Mouse (Mus musculus) liver, embryonic 13.5 days (tissue): ENCODE data around the gene Rcor1. TPM values are rescaled to one million over a fixed set of nuclear protein-coding genes. Genes with fewer than 3 reads are reported as not detected.
A peak's percentile ranks its signal among the peaks of the same experiment; 100 is the strongest.

Source experiments
- ATAC-seq: fragments of 200-750 bp; cut with Nextera tagmentation; 2 replicates; pipeline ENCODE4 v1.8.0; 2017; ENCODE audit warnings: low read depth, mild to moderate bottlenecking, moderate number of reproducible peaks, moderate library complexity
- DNase-seq: peaks from one replicate; pipeline ENCODE4 v3.0.0; 2022
- H3K27ac ChIP-seq: fragments of 300-500 bp; sonication (generic); 2 replicates; pipeline ENCODE4 v1.5.1; 2015; ENCODE audit warnings: moderate library complexity, mild to moderate bottlenecking, inconsistent platforms
- H3K27me3 ChIP-seq: fragments of 300-500 bp; sonication (generic); 2 replicates; pipeline ENCODE4 v1.6.1; 2015; ENCODE audit warnings: mild to moderate bottlenecking, inconsistent platforms
- H3K36me3 ChIP-seq: fragments of 300-500 bp; sonication (generic); 2 replicates; pipeline ENCODE4 v1.6.1; 2015; ENCODE audit warnings: mild to moderate bottlenecking, inconsistent platforms
- H3K4me1 ChIP-seq: fragments of 300-500 bp; sonication (generic); replicated peaks from 2 replicates; pipeline ENCODE4 v1.6.1; 2015; ENCODE audit warnings: inconsistent platforms
- H3K4me2 ChIP-seq: fragments of 300-500 bp; sonication (generic); 2 replicates; pipeline ENCODE4 v1.6.1; 2015; ENCODE audit warnings: inconsistent platforms, mild to moderate bottlenecking, moderate library complexity
- H3K4me3 ChIP-seq: fragments of 300-500 bp; sonication (generic); replicated peaks from 2 replicates; pipeline ENCODE4 v1.5.1; 2015; ENCODE audit warnings: mild to moderate bottlenecking, inconsistent platforms
- H3K9ac ChIP-seq: fragments of 300-500 bp; sonication (generic); 2 replicates; pipeline ENCODE4 v1.6.1; 2015; ENCODE audit warnings: mild to moderate bottlenecking, inconsistent platforms
- H3K9me3 ChIP-seq: fragments of 300-500 bp; sonication (generic); replicated peaks from 2 replicates; pipeline ENCODE4 v1.6.1; 2016; ENCODE audit warnings: inconsistent platforms
- WGBS: fragments of 180-500 bp; shearing (Covaris S2); methylation state at CpG from one replicate; pipeline ENCODE4 v1.1.7; 2015; ENCODE audit not compliant: insufficient replicate concordance; 5-methylcytosine and 5-hydroxymethylcytosine counted together
- polyA plus RNA-seq: library from polyadenylated mRNA; unstranded; fragments of >200 nt; fragmentation: Nextera tagmentation; extraction: Ambion mirVana; gene quantifications from 2 replicates; pipeline ENCODE4 v1.2.1, GENCODE M21; 2015

The Rcor1 gene
- polyA plus RNA-seq, 1 experiment from 2014 or later = 5.8 TPM

DNA sequence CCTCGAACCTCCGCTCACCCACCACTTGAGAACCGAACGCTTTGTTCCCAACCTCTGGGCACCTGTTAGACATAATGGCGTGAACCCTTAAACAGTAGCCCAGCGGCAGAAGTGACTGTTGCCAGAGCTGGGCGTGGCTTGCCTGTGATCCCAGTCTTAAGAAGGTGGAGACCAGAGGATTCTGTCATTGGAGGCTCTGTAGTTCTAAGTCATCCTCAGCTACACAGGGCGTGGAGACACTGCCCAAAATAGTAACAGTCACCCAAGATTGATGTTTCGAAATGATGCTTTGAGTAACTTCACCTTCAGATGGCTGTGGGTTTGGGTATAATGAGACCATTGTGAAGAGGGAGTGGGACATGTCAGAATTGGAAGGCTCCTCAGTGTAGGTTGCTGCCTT lies 35.0 kb upstream of the Rcor1 start:
- Histone ChIP-seq H3K27me3 (no peaks in the 10 kb centered on the region), H3K27ac (peak overlapping the region; percentile 19; the same call in 1 of the 2 replicates), H3K4me1 (peaks cover 60% of the 10 kb centered on the region), H3K9ac (no peak overlapping the region), H3K9me3 (no peaks in the 10 kb centered on the region), H3K4me3 (no peak overlapping the region), H3K4me2 (no peak overlapping the region), H3K36me3 (no peaks in the 10 kb centered on the region)
- WGBS = 54% methylated on average over 9 of the region's 9 CpGs
- no peak for ATAC-seq
- no peak for DNase-seq

DNA sequence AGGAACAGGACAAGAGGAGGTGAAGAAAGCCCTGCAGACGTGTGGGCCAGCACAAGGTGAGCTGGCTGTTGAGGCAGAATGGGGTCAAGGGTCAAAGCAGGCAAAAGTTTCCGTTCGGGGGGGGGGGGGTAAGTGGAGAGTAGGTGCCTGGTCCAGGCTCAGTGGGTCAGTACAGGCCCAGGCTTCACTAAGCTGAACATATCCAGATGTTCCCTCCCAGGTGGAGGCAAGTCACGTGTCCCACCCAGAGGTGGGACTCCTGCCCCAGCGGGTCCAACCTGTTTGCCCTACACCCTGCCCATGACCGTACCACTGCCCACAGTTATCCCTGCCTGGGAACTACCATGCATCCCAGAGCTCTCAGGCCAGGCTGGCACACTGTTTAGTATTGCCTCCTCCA lies 33.3 kb upstream of the Rcor1 start:
- peaks cover 60% of the 10 kb centered on the region for H3K4me1 ChIP-seq
- no peak overlapping the region for H3K9ac ChIP-seq
- no peak overlapping the region for H3K4me3 ChIP-seq
- H3K36me3 ChIP-seq = no peaks in the 10 kb centered on the region
- 62% methylated on average over 6 of the region's 6 CpGs for WGBS
- ATAC-seq (no peak), DNase-seq (no peak)
- no peak overlapping the region for H3K4me2 ChIP-seq
- H3K27me3 ChIP-seq = no peaks in the 10 kb centered on the region
- no peaks in the 10 kb centered on the region for H3K9me3 ChIP-seq
- H3K27ac ChIP-seq = no peak overlapping the region; the same call in 1 of the 2 replicates

DNA sequence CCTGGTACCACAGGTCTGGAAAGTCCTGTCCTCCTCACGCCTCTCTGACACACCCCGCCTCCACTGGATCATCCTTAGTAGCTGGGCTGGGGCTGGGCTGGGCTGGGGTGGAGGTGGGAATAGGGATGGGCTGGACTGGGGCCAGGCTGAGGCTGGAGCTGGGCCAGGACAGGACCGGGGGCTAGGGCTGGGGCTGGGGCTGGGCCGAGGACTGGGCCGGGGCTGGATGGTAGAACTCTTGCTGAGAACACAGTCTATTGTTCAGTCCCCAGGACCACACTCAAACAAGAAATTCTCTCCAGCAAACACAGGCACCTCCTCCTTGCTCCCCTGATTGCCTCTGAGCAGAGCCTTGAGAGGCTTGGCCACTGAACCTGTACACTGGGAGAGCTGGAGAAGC lies 32.8 kb upstream of the Rcor1 start:
- DNase-seq (no peak), ATAC-seq (no peak)
- H3K27me3 ChIP-seq = no peaks in the 10 kb centered on the region
- no peaks in the 10 kb centered on the region for H3K9me3 ChIP-seq
- 83% methylated on average over 4 of the region's 5 CpGs for WGBS
- H3K4me1 ChIP-seq = peaks cover 64% of the 10 kb centered on the region
- H3K4me2 ChIP-seq = no peak overlapping the region
- H3K4me3 ChIP-seq = no peak overlapping the region
- no peaks in the 10 kb centered on the region for H3K36me3 ChIP-seq
- H3K27ac ChIP-seq = peak overlapping the region; percentile 77; the same call in 1 of the 2 replicates
- no peak overlapping the region for H3K9ac ChIP-seq

DNA sequence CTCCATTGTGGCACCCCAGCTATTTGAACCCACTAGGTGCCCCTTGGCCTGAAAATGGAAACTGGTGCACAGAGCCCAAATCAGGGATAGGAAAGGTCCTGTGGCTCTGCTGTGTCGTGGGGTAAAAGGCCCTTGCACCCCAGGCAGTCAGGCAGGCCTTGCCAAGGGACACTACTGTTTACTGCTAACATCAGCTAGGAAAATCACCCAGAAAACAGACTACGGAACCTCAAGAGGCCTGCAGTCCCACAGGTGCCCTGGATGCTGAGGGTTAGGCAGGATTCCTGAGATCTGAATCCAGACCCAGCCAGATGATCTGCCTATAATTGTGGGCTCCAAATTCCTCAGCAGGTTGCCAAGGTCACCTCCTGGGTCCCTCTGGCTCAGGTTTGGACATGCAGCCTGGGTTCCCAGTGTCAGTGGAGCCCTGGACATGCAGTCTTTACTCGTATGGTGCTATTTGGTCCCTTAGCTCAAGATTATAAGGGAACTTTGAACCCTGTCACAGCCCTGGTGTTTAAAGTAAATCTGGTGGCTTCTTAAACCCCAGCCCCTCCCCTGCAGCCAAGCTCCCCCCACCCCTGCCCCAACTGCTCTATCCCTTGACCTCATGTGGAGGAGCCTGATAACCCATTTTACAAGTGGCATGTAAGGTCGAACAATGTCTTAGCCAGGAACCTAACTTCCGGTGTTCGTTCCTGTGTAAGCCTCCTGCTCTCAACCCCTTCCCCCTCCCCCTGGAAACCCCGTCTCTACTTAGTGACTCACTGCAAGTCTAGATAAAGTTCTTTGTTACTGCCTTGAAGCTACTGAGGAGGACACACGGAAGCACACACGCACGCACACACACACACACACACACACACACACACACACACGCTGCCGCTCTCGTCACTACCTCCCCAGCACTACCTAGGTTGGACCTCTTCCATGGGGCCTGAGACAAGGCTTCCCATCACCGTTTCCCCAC lies 31.7 kb upstream of the Rcor1 start:
- H3K4me1 ChIP-seq = peaks cover 64% of the 10 kb centered on the region

DNA sequence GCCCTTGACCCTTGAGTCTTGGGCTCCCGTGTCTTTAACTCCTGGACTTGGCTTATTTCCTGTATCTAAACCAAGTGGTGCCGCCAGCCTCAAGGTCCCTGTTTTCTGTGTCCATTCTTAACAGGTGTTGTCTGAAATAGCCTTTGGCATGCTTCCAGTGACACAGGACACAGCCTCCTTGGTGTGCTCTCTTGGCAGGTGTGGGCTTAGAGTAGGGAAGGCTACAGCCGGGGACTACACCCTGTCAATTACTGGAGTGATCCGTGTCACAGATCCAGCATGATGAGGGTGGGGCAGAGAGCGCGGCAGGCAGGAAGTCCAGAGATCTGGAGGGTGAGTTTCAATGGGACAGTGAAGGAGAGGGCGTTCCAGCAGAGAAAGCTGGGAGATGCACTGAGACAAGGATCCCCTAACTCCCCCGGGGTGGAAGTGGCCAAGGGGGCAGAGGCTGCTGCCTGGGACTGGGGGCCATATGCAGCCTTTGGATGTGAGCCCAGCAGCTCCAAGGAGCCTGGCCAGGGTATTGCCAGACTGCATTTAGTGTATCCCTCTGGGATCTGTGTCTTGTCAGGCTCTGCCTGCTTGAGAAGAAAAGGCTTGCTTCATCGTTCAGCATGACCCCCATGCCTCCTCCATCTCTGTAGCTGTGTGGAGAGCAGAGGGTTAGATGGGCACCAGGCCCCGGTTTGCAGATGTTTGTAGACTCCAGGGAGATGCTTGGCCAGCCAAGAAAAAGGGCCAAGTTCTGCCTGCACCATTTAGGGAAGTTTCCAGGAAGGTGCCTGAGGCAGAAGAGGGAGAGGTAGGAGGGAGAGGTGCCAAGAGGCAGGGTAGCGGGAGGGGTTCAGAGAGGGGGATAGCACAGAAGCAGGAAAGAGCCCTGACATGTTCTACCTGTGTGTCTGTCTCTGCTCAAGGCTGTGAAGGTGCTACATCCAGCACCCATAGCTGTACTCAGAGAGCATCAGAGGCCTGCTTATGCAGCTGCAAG lies 30.4 kb upstream of the Rcor1 start:
- peak overlapping the region; percentile 15 for H3K4me2 ChIP-seq
- no peaks in the 10 kb centered on the region for H3K9me3 ChIP-seq
- H3K27ac ChIP-seq = peak overlapping the region; percentile 77
- H3K9ac ChIP-seq = 0 out of 2 replicates have a peak overlapping the region, but pooled peaks have one; percentile 24
- DNase-seq (no peak), ATAC-seq (peak; percentile 35; the same call in 1 of the 2 replicates)
- H3K36me3 ChIP-seq = no peaks in the 10 kb centered on the region
- peaks cover 63% of the 10 kb centered on the region for H3K4me1 ChIP-seq
- WGBS = 45% methylated on average over 11 of the region's 11 CpGs
- no peak overlapping the region for H3K4me3 ChIP-seq
- H3K27me3 ChIP-seq = no peaks in the 10 kb centered on the region

More for the DNA sequence above, 31.7 kb upstream of the Rcor1 start:
- Histone ChIP-seq H3K36me3 (no peaks in the 10 kb centered on the region), H3K4me3 (no peak overlapping the region), H3K27ac (peak overlapping the region; percentile 77), H3K27me3 (no peaks in the 10 kb centered on the region), H3K9me3 (no peaks in the 10 kb centered on the region), H3K4me2 (peak overlapping the region; percentile 15), H3K9ac (peak overlapping the region; percentile 24; the same call in 1 of the 2 replicates)
- 26% methylated on average over 14 of the region's 14 CpGs for WGBS
- ATAC-seq (peak; percentile 60), DNase-seq (peak; percentile 57)

DNA sequence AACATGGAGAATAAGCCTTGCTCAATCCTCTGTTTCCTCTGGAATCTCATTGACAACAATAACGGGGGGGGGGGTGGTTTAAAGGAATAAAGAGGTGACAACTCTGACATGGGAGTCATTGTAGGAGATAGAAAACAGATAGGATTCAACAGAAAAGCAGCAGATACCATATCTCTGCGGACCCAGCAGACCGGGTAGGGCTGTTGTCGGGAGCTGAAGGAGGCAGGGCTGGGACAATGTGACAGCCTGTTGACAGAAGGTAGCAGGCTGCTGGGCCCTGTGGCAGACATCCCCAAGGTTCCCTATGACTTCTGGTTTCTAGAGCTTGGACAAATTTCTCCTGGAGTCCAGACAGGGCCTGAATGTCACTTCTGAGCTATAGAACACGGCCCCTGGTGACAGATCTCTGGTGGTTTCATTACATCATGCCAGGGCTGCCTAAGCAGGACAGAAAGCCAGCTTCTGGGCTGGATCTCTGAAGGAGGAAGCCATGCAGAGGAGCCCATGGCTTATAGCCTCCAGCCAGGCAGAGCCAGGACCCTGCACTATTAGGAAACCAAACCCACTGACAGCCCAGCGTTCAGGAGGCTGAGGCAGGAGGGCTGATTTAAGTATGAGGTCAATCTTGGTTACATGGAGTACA lies 29.4 kb upstream of the Rcor1 start:
- no peaks in the 10 kb centered on the region for H3K36me3 ChIP-seq

DNA sequence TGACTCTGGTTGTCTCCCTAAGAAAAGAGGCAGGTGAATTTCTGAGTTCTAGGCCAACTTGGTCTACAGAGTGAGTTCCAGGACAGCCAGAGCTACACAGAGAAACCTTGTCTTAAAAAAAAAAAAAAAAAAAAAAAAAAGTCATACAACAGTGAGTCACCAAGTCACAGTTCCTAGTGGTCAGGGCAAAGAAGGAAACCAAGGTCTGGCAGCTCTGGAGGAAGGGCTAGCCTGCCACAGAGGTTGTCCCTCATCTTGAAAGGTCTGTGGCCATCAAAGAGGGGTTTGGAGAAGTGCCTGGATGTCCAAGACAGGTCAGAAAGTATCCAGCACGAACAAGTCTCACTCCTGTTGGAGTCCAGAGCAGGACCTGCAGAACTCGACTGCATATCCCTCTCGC lies 22.3 kb upstream of the Rcor1 start:
- H3K27ac ChIP-seq = no peak overlapping the region
- H3K27me3 ChIP-seq = no peaks in the 10 kb centered on the region
- DNase-seq = no peak
- 48% methylated on average over 3 of the region's 3 CpGs for WGBS
- no peak for ATAC-seq
- peaks cover 9% of the 10 kb centered on the region for H3K4me1 ChIP-seq
- H3K4me3 ChIP-seq = no peak overlapping the region
- H3K36me3 ChIP-seq = no peaks in the 10 kb centered on the region
- no peaks in the 10 kb centered on the region for H3K9me3 ChIP-seq
- no peak overlapping the region for H3K9ac ChIP-seq
- H3K4me2 ChIP-seq = no peak overlapping the region

More for the DNA sequence above, 29.4 kb upstream of the Rcor1 start:
- H3K27ac ChIP-seq = peak overlapping the region; percentile 77
- peaks cover 54% of the 10 kb centered on the region for H3K4me1 ChIP-seq
- WGBS = 25% methylated on average over 6 of the region's 6 CpGs
- H3K9ac ChIP-seq = peak overlapping the region; percentile 4; the same call in 1 of the 2 replicates
- H3K27me3 ChIP-seq = no peaks in the 10 kb centered on the region
- H3K4me2 ChIP-seq = peak overlapping the region; percentile 11; the same call in 1 of the 2 replicates
- no peaks in the 10 kb centered on the region for H3K9me3 ChIP-seq
- DNase-seq (no peak), ATAC-seq (peak; percentile 76)
- H3K4me3 ChIP-seq = no peak overlapping the region

DNA sequence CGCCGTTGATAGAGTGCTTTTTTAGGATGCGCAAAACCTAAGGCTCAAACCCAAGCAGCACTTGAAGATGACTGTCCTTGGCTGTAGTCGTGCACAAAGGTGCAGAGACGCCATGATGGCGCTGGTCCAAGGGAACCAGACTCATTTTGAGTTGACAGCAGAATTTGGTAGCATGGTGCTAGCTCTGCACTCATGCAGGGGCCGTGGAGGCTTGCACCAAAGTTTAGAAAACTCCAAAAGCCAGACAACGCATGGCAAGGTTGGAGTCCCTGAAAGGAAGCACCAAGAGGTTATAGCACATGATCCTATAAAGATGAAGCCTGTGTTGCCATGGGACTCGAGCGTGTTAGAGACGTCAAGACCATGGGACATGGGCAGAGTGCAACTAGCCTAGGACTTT lies 21.1 kb upstream of the Rcor1 start:
- H3K4me1 ChIP-seq = peaks cover 12% of the 10 kb centered on the region; the same call in 1 of the 2 replicates
- DNase-seq (no peak), ATAC-seq (no peak)
- H3K9ac ChIP-seq = no peak overlapping the region
- no peak overlapping the region for H3K4me3 ChIP-seq
- H3K4me2 ChIP-seq = no peak overlapping the region
- H3K27me3 ChIP-seq = no peaks in the 10 kb centered on the region
- no peaks in the 10 kb centered on the region for H3K36me3 ChIP-seq
- no peak overlapping the region for H3K27ac ChIP-seq
- H3K9me3 ChIP-seq = no peaks in the 10 kb centered on the region
- 85% methylated on average over 11 of the region's 11 CpGs for WGBS

DNA sequence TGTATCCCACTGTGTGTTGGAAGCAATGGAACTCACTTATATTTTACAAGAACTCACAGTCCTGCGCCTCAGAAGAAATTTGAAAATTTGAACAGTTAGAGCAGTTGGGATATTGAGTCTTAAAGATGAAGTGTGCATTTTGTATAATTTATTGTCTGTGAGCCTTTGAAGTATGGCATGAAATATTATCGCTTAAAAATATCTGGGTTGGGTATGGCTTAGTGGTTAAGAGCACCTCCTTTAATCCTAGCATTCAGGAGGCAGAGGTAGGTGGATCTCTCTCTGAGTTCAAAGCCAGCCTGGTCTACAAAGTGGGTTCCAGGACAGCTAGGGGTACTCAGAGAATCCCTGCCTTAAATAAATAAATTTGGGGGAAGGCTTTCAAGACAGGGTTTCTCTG lies 20.1 kb upstream of the Rcor1 start:
- 79% methylated on average over 2 of the region's 2 CpGs for WGBS
- H3K27me3 ChIP-seq = no peaks in the 10 kb centered on the region

DNA sequence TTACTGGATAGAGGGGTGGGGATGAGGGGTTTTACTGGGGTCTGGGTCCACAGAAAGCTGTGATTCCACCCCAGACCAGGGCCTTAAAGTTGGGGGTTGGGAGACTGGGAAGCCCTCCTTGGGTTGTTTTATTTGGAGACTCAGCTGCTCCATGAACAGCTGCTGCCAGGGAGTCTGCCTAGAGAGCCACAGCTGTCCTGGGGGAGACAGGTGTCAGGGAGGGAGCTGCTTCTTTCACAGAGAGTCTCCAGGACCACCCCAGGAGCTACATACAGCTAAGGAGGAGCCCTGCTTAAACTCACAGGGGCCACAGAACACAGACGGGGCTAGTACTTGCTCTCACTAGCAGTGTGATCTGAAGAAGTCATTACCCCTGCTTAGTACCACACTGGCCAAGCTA lies 18.0 kb upstream of the Rcor1 start:
- Histone ChIP-seq H3K27ac (no peak overlapping the region), H3K4me3 (no peak overlapping the region), H3K9ac (no peak overlapping the region), H3K27me3 (no peaks in the 10 kb centered on the region), H3K36me3 (no peaks in the 10 kb centered on the region), H3K4me1 (peaks cover 12% of the 10 kb centered on the region; the same call in 1 of the 2 replicates), H3K4me2 (no peak overlapping the region), H3K9me3 (no peaks in the 10 kb centered on the region)
- ATAC-seq (no peak), DNase-seq (no peak)
- WGBS = 39% methylated on average over 1 of the region's 1 CpGs

More for the DNA sequence above, 20.1 kb upstream of the Rcor1 start:
- Histone ChIP-seq H3K36me3 (no peaks in the 10 kb centered on the region), H3K4me1 (peaks cover 12% of the 10 kb centered on the region; the same call in 1 of the 2 replicates), H3K9me3 (no peaks in the 10 kb centered on the region), H3K4me2 (no peak overlapping the region), H3K27ac (no peak overlapping the region), H3K4me3 (no peak overlapping the region), H3K9ac (no peak overlapping the region)
- ATAC-seq (no peak), DNase-seq (no peak)
